Mouse (Mus musculus) ovary, adult 10 weeks (tissue): ENCODE data around the gene Stau1. TPM values are rescaled to one million over a fixed set of nuclear protein-coding genes. Genes with fewer than 3 reads are reported as not detected.

ENCODE experiments used
- polyA plus RNA-seq: library from polyadenylated mRNA; stranded (reverse); fragments of 350-450 nt; fragmentation: Illumina TruSeq; extraction: RNeasy Lipid Tissue Mini Kit (QIAGEN cat#74804); gene quantifications from one replicate; pipeline ENCODE4 v1.2.3, GENCODE M21; 2014

Gene Stau1
- polyA plus RNA-seq = 50.1 TPM

DNA sequence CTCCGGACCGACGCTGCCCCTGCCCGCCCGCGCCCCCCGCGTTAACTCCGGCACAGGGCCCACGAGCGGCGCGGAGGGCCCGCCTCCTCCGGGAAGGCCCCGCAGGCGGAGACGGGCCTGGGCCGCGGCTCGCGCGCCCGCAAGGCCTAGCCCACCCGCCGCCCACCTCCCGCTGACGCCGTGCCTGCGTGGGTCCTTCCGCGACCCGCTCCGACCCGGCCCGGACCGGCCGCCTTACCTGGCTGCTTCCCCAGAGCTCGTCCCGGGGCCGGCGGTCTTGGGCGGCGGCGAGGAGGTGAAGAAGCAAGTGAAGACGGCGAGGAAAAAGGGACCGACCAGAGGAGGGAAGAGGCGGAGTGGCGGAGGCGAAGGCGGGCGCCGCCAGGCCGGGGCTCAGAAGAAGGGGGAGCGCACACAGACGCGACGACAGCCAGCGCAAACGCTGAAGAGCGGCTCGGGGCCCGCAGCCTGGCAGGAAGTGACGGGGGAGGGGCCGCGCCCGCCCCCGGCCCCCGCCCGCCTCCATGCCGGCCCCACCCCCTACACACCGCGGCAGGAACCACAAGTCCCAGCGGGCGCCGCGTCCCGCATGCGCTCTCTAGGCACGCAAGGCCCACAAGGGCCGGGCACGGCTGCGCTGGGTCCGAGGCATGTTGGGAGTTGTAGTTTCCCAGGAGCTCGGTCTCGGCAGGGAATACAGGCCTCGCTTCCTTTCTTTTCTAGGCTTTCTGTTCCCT lies at the start of gene Stau1:
Stau1 (minus strand) TSS at position 504 of the 737 bp plus-strand sequence.

DNA sequence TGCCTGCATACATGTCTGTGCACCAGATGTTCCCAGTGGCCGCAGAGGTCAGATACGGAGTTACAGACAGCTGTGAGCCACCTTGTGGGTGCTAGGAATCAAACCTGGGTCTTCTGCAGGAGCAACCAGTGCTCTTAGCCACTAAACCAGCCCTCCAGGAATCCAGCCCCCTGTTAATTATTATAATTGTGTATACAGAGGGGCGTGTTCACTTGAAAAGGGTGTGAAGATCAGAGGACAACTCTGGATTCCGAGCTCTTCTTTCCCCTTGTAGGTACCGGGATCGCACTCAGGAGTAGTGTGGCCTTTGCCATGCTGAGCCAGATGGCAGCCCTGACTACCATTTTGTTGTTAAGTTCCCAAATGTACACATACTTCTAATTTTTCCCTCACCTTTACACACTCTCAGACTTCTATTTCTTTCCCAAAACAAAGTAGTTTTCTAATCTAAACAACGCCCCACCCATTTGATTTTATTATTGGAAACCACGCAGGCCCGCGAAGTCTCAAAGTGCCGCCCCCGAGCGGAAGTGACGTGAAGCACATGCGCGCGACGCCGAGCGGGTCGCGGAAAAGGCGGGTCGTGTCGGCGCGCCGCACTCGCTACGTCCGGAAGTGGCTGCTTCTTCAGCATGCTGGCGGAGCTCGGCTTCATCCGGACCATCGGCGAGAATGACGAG lies 18.7 kb upstream of the Stau1 start, which contains the start of gene Ddx27:
Ddx27 (plus strand) TSS at position 492 of the 680 bp plus-strand sequence.

DNA sequence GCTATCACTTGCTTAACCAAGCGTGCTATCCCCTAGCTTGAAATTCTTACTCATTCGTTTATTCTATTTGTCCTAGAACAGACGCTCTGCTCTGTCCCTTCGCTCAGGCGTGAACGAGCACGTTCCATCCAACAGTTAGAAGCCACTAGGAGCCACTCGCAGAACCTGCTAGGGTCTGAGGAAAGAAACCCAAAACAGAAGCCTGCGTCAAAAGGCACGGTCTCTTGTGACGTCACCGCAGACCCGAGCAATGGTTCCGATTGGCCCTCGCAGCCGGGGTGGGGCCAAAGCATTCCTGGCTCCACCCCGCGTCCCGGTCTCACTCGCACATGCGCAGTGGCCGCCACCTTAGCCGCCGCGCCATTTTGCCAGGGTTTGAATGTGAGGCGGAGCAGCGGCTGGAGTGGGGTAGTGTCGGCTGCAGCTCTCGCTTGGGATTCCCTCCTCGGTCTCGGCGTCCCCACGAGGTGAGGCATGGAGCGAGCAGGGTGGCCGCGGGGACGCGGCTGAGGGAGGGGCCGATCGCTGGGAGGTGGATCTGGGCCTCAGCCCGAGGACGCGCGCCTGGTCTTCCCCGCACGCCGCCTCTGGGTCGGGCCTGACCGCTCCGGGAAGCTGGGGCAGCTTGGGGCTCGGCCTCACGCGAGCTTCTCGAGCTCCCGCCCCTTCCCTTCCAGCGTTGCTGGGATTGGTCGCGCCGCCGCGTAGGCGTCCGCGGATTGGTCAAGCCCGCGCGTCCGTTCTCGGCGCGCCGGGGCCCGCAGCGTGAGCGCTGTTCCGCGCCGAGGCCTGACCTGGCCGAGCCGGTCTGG lies 90.2 kb downstream of the Stau1 start, which contains the start of gene Cse1l:
Cse1l (plus strand) TSS at position 330 of the 812 bp plus-strand sequence.

Other genes starting within 250 kb of the Stau1 start
- gene Trp53rkb, start 203.8 kb downstream of the Stau1 start, polyA plus RNA-seq = 0.91 TPM
- gene Arfgef2, start 190.7 kb downstream of the Stau1 start, polyA plus RNA-seq = 8.6 TPM
- gene Cse1l, start 90.3 kb downstream of the Stau1 start, polyA plus RNA-seq = 479 TPM
- gene Ddx27, start 18.9 kb upstream of the Stau1 start, polyA plus RNA-seq = 8.6 TPM
- 6.6 TPM for gene Znfx1, start 66.7 kb upstream of the Stau1 start, polyA plus RNA-seq
- gene Kcnb1, start 193.9 kb upstream of the Stau1 start, polyA plus RNA-seq = 2.9 TPM
- 6.4 TPM for gene Ptgis, start 244.3 kb upstream of the Stau1 start, polyA plus RNA-seq